Mouse (Mus musculus) liver, embryonic 11.5 days (tissue): ENCODE data around the gene Trp63. TPM values are rescaled to one million over a fixed set of nuclear protein-coding genes. Genes with fewer than 3 reads are reported as not detected.

Experiments
- ATAC-seq: fragments of 200-750 bp; cut with Nextera tagmentation; replicated peaks from 2 replicates; pipeline ENCODE4 v1.8.0; 2017; ENCODE audit warnings: moderate number of reproducible peaks, mild to moderate bottlenecking, moderate TSS enrichment, moderate library complexity; ENCODE audit not compliant: low FRiP score
- DNase-seq: peaks from one replicate; pipeline ENCODE4 v3.0.0-alpha.2; 2017; ENCODE audit warnings: low spot score
- H3K27ac ChIP-seq: fragments of 300-500 bp; sonication (generic); 2 replicates; pipeline ENCODE4 v1.5.1; 2014; ENCODE audit warnings: mild to moderate bottlenecking, low read depth, low read length, control low read depth
- H3K27me3 ChIP-seq: fragments of 300-500 bp; sonication (generic); replicated peaks from 2 replicates; pipeline ENCODE4 v1.6.1; 2014; ENCODE audit warnings: low read length, mixed read lengths; ENCODE audit not compliant: control insufficient read depth, insufficient read depth
- H3K36me3 ChIP-seq: fragments of 300-500 bp; sonication (generic); 2 replicates; pipeline ENCODE4 v1.6.1; 2014; ENCODE audit warnings: mild to moderate bottlenecking, low read length, moderate library complexity, mixed read lengths; ENCODE audit not compliant: control insufficient read depth, insufficient read depth
- H3K4me1 ChIP-seq: fragments of 300-500 bp; sonication (generic); replicated peaks from 2 replicates; pipeline ENCODE4 v1.6.1; 2014; ENCODE audit warnings: low read length, mixed read lengths; ENCODE audit not compliant: control insufficient read depth, insufficient read depth
- H3K4me2 ChIP-seq: fragments of 300-500 bp; sonication (generic); 2 replicates; pipeline ENCODE4 v1.6.1; 2014; ENCODE audit warnings: mild to moderate bottlenecking, control low read depth, moderate library complexity
- H3K4me3 ChIP-seq: fragments of 300-500 bp; sonication (generic); 2 replicates; pipeline ENCODE4 v1.5.1; 2014; ENCODE audit warnings: low read depth, low read length, control low read depth
- H3K9ac ChIP-seq: fragments of 300-500 bp; sonication (generic); 2 replicates; pipeline ENCODE4 v1.6.1; 2014; ENCODE audit warnings: low read depth, low read length, control low read depth
- H3K9me3 ChIP-seq: fragments of 300-500 bp; sonication (generic); 2 replicates; pipeline ENCODE4 v1.6.1; 2016; ENCODE audit warnings: low read length, inconsistent platforms, mixed read lengths; ENCODE audit not compliant: control insufficient read depth
- WGBS: fragments of 180-500 bp; shearing (Covaris S2); extraction: QIAGEN DNeasy Blood & Tissue Kit; methylation state at CpG from one replicate; pipeline ENCODE4 v1.1.7; 2014; 5-methylcytosine and 5-hydroxymethylcytosine counted together
- polyA plus RNA-seq: library from polyadenylated mRNA; unstranded; fragments of >200 nt; fragmentation: Nextera tagmentation; extraction: Ambion mirVana; gene quantifications from 2 replicates; pipeline ENCODE4 v1.2.1, GENCODE M21; 2014

Trp63 gene
- polyA plus RNA-seq, 1 experiment from 2014 or later = 0.52 TPM

DNA sequence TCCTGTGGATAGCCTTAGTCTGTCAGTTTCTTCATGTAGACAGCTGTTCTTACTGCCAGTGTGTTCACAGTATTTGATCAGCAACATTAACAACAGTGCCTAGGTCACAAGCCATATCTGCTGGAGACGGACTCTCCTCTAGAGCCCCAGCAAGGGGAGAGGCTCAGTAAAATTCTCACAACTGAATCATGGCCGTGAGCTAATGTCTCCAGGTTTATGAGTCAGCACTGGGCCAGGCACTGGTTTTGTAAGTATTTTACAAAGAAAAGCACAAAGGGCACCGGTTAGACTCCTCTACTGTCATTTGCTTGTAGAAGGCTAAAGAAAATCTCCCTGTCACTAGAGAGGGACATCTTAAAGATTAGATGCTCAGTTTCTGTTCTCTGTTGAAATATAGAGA is 151.7 kb downstream of the Trp63 start:
- 79% methylated on average over 3 of the region's 3 CpGs for WGBS

DNA sequence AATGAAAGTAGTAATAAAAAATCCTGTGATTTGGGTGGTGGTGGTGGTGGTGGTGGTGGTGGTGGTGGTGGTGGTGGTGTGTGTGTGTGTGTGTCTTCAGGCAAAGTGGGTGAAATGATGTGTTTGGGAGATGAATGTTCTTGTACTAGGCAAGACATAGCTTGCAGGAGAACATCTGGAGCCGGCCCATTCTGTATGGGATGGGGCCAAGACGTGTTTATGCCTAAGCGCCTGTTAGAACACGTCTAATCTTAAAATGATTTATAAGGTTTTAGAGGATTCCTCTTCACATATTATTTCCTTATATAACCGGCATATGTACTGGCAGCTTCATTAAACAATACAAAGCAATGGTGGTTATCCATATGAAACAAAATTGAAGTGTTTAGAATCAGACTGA is 152.2 kb downstream of the Trp63 start:
- Histone ChIP-seq H3K9me3 (no peaks in the 10 kb centered on the region; the same call in 1 of the 2 replicates), H3K4me2 (no peak overlapping the region), H3K27ac (no peak overlapping the region), H3K9ac (no peak overlapping the region), H3K4me1 (no peaks in the 10 kb centered on the region), H3K27me3 (no peaks in the 10 kb centered on the region), H3K36me3 (no peaks in the 10 kb centered on the region), H3K4me3 (no peak overlapping the region)
- DNase-seq = no peak
- ATAC-seq = no peak
- WGBS = 88% methylated on average over 5 of the region's 5 CpGs

More for the DNA sequence above, 151.7 kb downstream of the Trp63 start:
- Histone ChIP-seq H3K9me3 (no peaks in the 10 kb centered on the region; the same call in 1 of the 2 replicates), H3K27me3 (no peaks in the 10 kb centered on the region), H3K27ac (no peak overlapping the region), H3K4me3 (no peak overlapping the region), H3K36me3 (no peaks in the 10 kb centered on the region), H3K4me2 (no peak overlapping the region), H3K4me1 (no peaks in the 10 kb centered on the region), H3K9ac (no peak overlapping the region)
- ATAC-seq = no peak
- no peak for DNase-seq

DNA sequence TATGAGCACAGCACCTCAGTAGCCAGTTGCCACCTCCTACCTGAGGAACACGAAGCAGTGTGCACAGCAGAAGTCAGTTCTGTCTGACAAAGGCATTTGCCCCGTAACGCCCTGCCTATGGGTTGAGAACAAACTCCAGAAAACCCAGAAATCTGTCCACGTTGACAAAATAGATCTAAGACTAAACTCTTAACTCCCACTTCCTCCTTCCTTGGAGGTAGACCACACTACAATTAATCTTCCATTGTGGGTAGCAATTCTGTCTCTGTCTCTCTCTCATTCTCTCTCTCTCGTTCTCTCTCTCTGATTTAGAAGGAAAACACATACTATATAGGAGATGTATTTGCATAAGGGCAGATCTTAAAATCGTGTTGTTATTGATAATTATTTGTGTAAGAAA is 159.4 kb downstream of the Trp63 start:
- no peaks in the 10 kb centered on the region for H3K4me1 ChIP-seq
- no peaks in the 10 kb centered on the region for H3K9me3 ChIP-seq
- H3K4me3 ChIP-seq = no peak overlapping the region
- H3K9ac ChIP-seq = no peak overlapping the region
- H3K27ac ChIP-seq = no peak overlapping the region
- H3K36me3 ChIP-seq = no peaks in the 10 kb centered on the region
- no peak overlapping the region for H3K4me2 ChIP-seq
- H3K27me3 ChIP-seq = no peaks in the 10 kb centered on the region
- WGBS = 64% methylated on average over 6 of the region's 6 CpGs
- DNase-seq (no peak), ATAC-seq (no peak)

DNA sequence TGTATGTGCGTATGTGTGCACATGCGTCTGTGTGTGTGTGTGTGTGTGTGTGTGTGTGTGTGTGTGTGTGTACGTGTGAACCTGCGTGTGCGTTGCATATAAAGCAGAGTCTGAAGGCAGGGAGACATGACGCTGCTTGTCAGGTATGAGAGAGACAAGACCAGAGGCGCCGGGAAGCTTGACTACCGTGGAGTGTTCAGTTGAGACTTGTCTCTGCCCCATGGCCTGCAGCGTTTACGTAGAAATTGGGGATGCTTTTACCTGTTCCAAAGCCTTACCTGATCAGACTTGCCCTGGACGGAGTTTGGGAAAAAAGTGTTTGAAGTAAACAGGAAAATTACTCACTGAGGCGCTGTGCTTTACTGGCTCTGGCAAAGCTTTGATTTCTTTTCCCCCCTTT is 160.1 kb downstream of the Trp63 start:
- Histone ChIP-seq H3K4me1 (no peaks in the 10 kb centered on the region), H3K36me3 (no peaks in the 10 kb centered on the region), H3K27me3 (no peaks in the 10 kb centered on the region), H3K9ac (no peak overlapping the region), H3K4me2 (no peak overlapping the region), H3K4me3 (no peak overlapping the region), H3K27ac (no peak overlapping the region), H3K9me3 (no peaks in the 10 kb centered on the region)
- no peak for ATAC-seq
- WGBS = 88% methylated on average over 13 of the region's 13 CpGs
- DNase-seq = no peak

DNA sequence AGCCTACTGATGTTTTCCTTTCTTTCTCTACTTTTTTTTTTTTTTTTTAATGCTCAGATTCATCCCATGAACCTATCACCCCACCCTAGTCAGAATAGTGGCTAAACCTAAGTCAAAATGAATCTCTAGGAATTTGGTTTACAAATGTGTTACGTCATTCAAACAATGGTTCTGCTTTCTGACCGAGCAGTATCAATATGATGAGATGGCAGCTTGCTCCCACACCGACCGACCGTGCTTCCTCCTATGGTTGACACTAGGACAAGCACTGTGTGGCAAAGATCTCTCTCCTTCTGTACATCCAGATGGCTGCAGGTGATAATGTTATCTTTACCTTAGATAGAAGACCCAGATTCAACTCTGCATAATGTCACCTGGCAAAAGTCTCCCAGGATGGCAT is 163.0 kb downstream of the Trp63 start:
- H3K4me3 ChIP-seq = no peak overlapping the region
- no peak overlapping the region for H3K4me2 ChIP-seq
- ATAC-seq (no peak), DNase-seq (no peak)
- no peaks in the 10 kb centered on the region for H3K36me3 ChIP-seq
- no peaks in the 10 kb centered on the region for H3K27me3 ChIP-seq
- H3K27ac ChIP-seq = no peak overlapping the region
- 79% methylated on average over 5 of the region's 5 CpGs for WGBS
- no peaks in the 10 kb centered on the region for H3K9me3 ChIP-seq
- no peak overlapping the region for H3K9ac ChIP-seq
- H3K4me1 ChIP-seq = no peaks in the 10 kb centered on the region

DNA sequence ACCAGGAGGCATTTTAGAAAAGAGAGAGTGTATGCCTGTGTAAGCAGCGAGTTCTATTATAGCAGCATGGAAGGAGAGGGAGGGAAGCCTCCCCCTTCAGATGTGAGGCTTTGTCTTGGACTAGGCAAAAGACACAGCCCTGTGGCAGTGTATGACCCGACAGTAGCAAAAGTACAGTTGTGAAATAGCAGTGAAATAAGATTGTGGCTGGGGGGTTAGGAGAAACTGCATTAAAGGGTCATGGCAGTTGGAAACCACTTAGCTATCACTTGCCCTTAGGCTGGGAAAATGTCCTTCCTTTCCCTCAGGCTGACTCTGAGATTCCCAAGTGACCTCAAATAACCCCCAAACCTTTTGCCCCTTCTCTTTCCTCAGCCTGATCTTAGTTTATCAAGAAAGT is 164.9 kb downstream of the Trp63 start:
- Histone ChIP-seq H3K9ac (no peak overlapping the region), H3K4me1 (no peaks in the 10 kb centered on the region), H3K27me3 (no peaks in the 10 kb centered on the region), H3K36me3 (no peaks in the 10 kb centered on the region), H3K27ac (no peak overlapping the region), H3K4me2 (no peak overlapping the region), H3K9me3 (no peaks in the 10 kb centered on the region), H3K4me3 (no peak overlapping the region)
- no peak for ATAC-seq
- DNase-seq = no peak
- 68% methylated on average over 2 of the region's 2 CpGs for WGBS

DNA sequence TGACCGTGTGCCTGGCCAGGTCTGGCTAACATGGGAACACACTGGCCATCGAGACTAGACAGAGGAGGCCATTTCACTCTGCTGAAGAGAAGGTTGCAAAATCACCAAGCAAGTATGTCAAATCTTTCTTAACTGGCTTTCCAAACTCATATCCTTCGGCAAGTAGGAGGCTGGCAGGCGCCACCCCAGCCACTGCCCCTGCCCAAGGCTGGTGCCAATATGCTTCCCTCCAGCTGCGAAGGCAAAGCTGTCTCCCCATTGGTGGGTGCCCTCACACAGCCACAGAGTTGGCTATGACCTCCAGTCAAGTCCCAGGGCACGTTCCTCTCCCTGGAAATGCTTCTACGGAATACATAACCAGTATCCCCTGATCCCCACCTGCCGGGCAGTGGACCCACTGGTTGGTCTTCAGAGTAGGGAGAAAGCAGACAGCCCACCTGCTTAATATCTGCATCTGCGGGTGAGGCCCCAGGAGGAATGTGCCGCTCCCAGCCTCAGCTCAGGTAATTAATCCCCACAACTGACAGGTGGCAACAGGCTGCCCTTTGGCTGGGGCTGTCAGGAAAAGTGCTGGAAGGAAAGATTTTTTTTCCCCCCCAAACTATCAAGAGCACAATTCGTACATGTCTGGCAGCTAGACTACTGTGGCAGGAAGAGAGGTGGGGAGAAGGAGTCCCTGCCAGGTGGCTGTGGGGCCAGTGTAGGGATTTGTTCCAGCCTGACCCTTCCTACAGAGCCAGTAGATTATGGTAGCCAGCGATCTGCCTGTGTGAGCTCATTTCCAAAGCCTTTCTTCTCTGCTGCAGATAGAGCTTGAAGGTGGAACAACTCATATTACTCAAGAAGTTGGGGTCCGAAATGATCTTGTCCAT is 166.3 kb downstream of the Trp63 start:
- DNase-seq = no peak
- WGBS = 61% methylated on average over 13 of the region's 13 CpGs

DNA sequence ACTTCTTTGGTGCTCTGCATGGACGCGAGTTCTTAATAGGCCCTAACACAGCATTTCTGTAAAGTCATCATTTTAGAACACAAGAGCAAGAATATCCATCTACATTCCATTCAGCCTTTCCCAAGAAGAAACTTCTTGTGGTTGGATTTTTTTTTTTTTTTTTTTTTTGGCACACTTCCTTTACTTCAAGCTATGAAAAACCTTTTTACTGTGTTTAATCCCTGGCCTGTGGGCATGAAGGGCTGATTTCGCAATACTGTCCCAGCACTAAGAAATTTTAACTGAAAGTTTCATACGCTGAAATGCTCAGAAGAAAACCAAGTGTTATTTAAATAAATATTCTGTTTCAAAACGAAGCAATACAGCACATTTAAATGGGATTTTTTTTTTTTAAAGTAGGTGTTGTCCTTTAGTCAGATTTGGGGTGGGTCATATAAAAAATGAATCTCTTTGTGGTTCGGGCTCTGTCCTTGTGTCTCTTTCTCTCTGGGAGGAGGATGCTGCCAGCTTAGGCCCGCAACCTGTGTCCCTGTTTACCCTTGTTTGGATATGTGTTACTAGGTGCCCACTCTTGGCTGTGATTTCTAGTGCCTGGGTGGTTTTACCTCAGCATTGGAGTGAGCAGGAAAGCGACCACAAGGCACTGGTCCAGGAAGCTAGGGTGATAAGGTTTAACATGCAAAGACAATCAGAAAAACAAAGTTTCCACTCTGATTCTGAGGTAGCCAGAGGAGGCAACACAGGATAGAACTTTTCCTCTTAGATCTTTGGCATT is 177.4 kb downstream of the Trp63 start:
- H3K9ac ChIP-seq = no peak overlapping the region
- H3K4me1 ChIP-seq = no peaks in the 10 kb centered on the region
- 83% methylated on average over 8 of the region's 8 CpGs for WGBS
- H3K27me3 ChIP-seq = no peaks in the 10 kb centered on the region
- ATAC-seq (no peak), DNase-seq (no peak)
- H3K4me2 ChIP-seq = no peak overlapping the region
- H3K27ac ChIP-seq = no peak overlapping the region
- no peaks in the 10 kb centered on the region for H3K36me3 ChIP-seq
- H3K9me3 ChIP-seq = no peaks in the 10 kb centered on the region
- H3K4me3 ChIP-seq = no peak overlapping the region

More for the DNA sequence above, 166.3 kb downstream of the Trp63 start:
- Histone ChIP-seq H3K27ac (no peak overlapping the region), H3K4me3 (no peak overlapping the region), H3K9ac (no peak overlapping the region), H3K36me3 (no peaks in the 10 kb centered on the region), H3K4me1 (no peaks in the 10 kb centered on the region), H3K9me3 (no peaks in the 10 kb centered on the region), H3K4me2 (no peak overlapping the region), H3K27me3 (no peaks in the 10 kb centered on the region)
- ATAC-seq = no peak
